Mouse (Mus musculus): Measurements from ENCODE around the gene Dnase2a.

GRCm38 (mm10) chr8:84965731-84966291 lies 57.5 kb downstream of the Dnase2a start:
- TF ChIP-seq POLR2A (IDR thresholded peaks at IDR 0.05; ENCODE audit: low read depth, low read length) (peak; percentile 82), CTCF (IDR thresholded peaks at IDR 0.05; ENCODE audit: borderline replicate concordance, insufficient read depth, low read length) (no peak)
